Mouse (Mus musculus) limb, embryonic 12.5 days (tissue): Measurements from ENCODE around the gene Gm13277. TPM values are rescaled to one million over a fixed set of nuclear protein-coding genes. Genes with fewer than 3 reads are reported as not detected.
"Not testable (repeated sequence)": the region's sequence is repeated elsewhere in the genome, so short reads cannot be mapped to it uniquely, and the experiment has no call there.

Experiments used
- ATAC-seq: fragments of 200-750 bp; cut with Nextera tagmentation; 2 replicates; pipeline ENCODE4 v1.8.0; 2017; ENCODE audit warnings: low read depth, moderate TSS enrichment; ENCODE audit not compliant: insufficient number of reproducible peaks, insufficient read depth, low FRiP score, low TSS enrichment
- H3K27ac ChIP-seq: fragments of 300-500 bp; sonication (generic); 2 replicates; pipeline ENCODE4 v1.5.1; 2016; ENCODE audit warnings: mild to moderate bottlenecking, moderate library complexity
- H3K27me3 ChIP-seq: fragments of 300-500 bp; sonication (generic); 2 replicates; pipeline ENCODE4 v1.6.1; 2016; ENCODE audit warnings: mild to moderate bottlenecking, moderate library complexity
- H3K36me3 ChIP-seq: fragments of 300-500 bp; sonication (generic); 2 replicates; pipeline ENCODE4 v1.6.1; 2016; ENCODE audit warnings: mild to moderate bottlenecking, moderate library complexity
- H3K4me1 ChIP-seq: fragments of 300-500 bp; sonication (generic); replicated peaks from 2 replicates; pipeline ENCODE4 v1.6.1; 2016
- H3K4me2 ChIP-seq: fragments of 300-500 bp; sonication (generic); 2 replicates; pipeline ENCODE4 v1.6.1; 2016; ENCODE audit warnings: mild to moderate bottlenecking, moderate library complexity
- H3K4me3 ChIP-seq: fragments of 300-500 bp; sonication (generic); replicated peaks from 2 replicates; pipeline ENCODE4 v1.5.1; 2016; ENCODE audit warnings: mild to moderate bottlenecking
- H3K9ac ChIP-seq: fragments of 300-500 bp; sonication (generic); replicated peaks from 2 replicates; pipeline ENCODE4 v1.6.1; 2016; ENCODE audit warnings: mild to moderate bottlenecking, moderate library complexity
- H3K9me3 ChIP-seq: fragments of 300-500 bp; sonication (generic); 2 replicates; pipeline ENCODE4 v1.6.1; 2016; ENCODE audit warnings: mild to moderate bottlenecking, moderate library complexity
- WGBS: fragments of 180-500 bp; shearing (Covaris S2); methylation state at CpG from one replicate; pipeline ENCODE4 v1.1.7; 2016; 5-methylcytosine and 5-hydroxymethylcytosine counted together
- polyA plus RNA-seq: library from polyadenylated mRNA; unstranded; fragments of >200 nt; fragmentation: Nextera tagmentation; extraction: Ambion mirVana; gene quantifications from 2 replicates; pipeline ENCODE4 v1.2.1, GENCODE M21; 2016

The Gm13277 gene
- polyA plus RNA-seq, 1 experiment from 2014 or later = not detected

GRCm38 (mm10) chr4:88793936-88794675 lies 5.7 kb downstream of the Gm13277 start, which contains the start of gene Gm13275:
Gm13275 (plus strand) TSS chr4:88794487.
- H3K9ac ChIP-seq, H3K36me3 ChIP-seq, ATAC-seq, H3K9me3 ChIP-seq, H3K4me2 ChIP-seq, H3K27ac ChIP-seq, H3K4me3 ChIP-seq, H3K27me3 ChIP-seq, H3K4me1 ChIP-seq: not testable (repeated sequence)
- WGBS = 0% methylated on average over 18 of the region's 52 CpGs

GRCm38 (mm10) chr4:88797097-88797496 lies 8.7 kb downstream of the Gm13277 start, which contains the start of gene Gm13279:
Gm13279 (plus strand) TSS chr4:88797397.
- ATAC-seq, H3K27ac ChIP-seq, H3K4me3 ChIP-seq, H3K4me2 ChIP-seq, H3K9ac ChIP-seq, H3K27me3 ChIP-seq, H3K36me3 ChIP-seq, H3K4me1 ChIP-seq, H3K9me3 ChIP-seq: not testable (repeated sequence)
- WGBS = no CpG with 5 or more reads among the region's 28 CpGs

GRCm38 (mm10) chr4:88799365-88799764 lies 10.9 kb downstream of the Gm13277 start, which contains the start of gene Gm13285:
Gm13285 (plus strand) TSS chr4:88799665.
- not testable (repeated sequence) for H3K9me3 ChIP-seq, H3K36me3 ChIP-seq, ATAC-seq, H3K27ac ChIP-seq, H3K27me3 ChIP-seq, H3K4me2 ChIP-seq, H3K4me1 ChIP-seq, H3K4me3 ChIP-seq, H3K9ac ChIP-seq
- WGBS = 11% methylated on average over 5 of the region's 7 CpGs

GRCm38 (mm10) chr4:88802954-88803353 lies 14.5 kb downstream of the Gm13277 start, which contains the start of gene Gm13287:
Gm13287 (plus strand) TSS chr4:88803254.
- not testable (repeated sequence) for ATAC-seq, H3K4me1 ChIP-seq
- no CpG with 5 or more reads among the region's 29 CpGs for WGBS

GRCm38 (mm10) chr4:88805231-88805630 lies 16.8 kb downstream of the Gm13277 start, which contains the start of gene Gm13288:
Gm13288 (plus strand) TSS chr4:88805531.
- H3K4me1 ChIP-seq, H3K27ac ChIP-seq, H3K9me3 ChIP-seq, ATAC-seq, H3K9ac ChIP-seq, H3K36me3 ChIP-seq, H3K27me3 ChIP-seq: not testable (repeated sequence)
- peak within 1 kb of the TSS; percentile 36; the same call in 1 of the 2 replicates for H3K4me2 ChIP-seq
- H3K4me3 ChIP-seq = 0 out of 2 replicates have a peak within 1 kb of the TSS, but pooled peaks have one; percentile 26
- no CpG with 5 or more reads among the region's 8 CpGs for WGBS

More at GRCm38 (mm10) chr4:88802954-88803353, 14.5 kb downstream of the Gm13277 start, which contains the start of gene Gm13287:
- not testable (repeated sequence) for H3K9ac ChIP-seq, H3K27ac ChIP-seq, H3K27me3 ChIP-seq, H3K9me3 ChIP-seq, H3K4me3 ChIP-seq, H3K36me3 ChIP-seq
- peak within 1 kb of the TSS; percentile 19; the same call in 1 of the 2 replicates for H3K4me2 ChIP-seq

GRCm38 (mm10) chr4:88805761-88806160 lies 17.3 kb downstream of the Gm13277 start:
- WGBS = 0% methylated on average over 8 of the region's 34 CpGs

GRCm38 (mm10) chr4:88815928-88816327 lies 27.5 kb downstream of the Gm13277 start, which contains the start of gene Ifna7:
Ifna7 (plus strand) TSS chr4:88816228.
- Histone ChIP-seq H3K9ac (no peak within 1 kb of the TSS), H3K9me3 (no peaks in the 10 kb centered on the region), H3K36me3 (no peaks in the 10 kb centered on the region), H3K4me3 (no peak within 1 kb of the TSS), H3K4me1 (no peaks in the 10 kb centered on the region), H3K4me2 (no peak within 1 kb of the TSS), H3K27me3 (no peaks in the 10 kb centered on the region; the same call in 1 of the 2 replicates), H3K27ac (no peak within 1 kb of the TSS)
- 66% methylated on average over 3 of the region's 3 CpGs for WGBS
- ATAC-seq = no peak

More at GRCm38 (mm10) chr4:88805761-88806160, 17.3 kb downstream of the Gm13277 start:
- H3K9me3 ChIP-seq, H3K36me3 ChIP-seq, H3K27ac ChIP-seq, H3K4me1 ChIP-seq, ATAC-seq, H3K9ac ChIP-seq, H3K27me3 ChIP-seq: not testable (repeated sequence)
- 0 out of 2 replicates have a peak overlapping the region, but pooled peaks have one; percentile 26 for H3K4me3 ChIP-seq
- peak overlapping the region; percentile 36; the same call in 1 of the 2 replicates for H3K4me2 ChIP-seq

- no peak for ATAC-seq
- Histone ChIP-seq H3K27ac (no peak within 1 kb of the TSS), H3K9me3 (no peaks in the 10 kb centered on the region), H3K36me3 (no peaks in the 10 kb centered on the region), H3K4me3 (no peak within 1 kb of the TSS), H3K9ac (no peak within 1 kb of the TSS), H3K27me3 (no peaks in the 10 kb centered on the region; the same call in 1 of the 2 replicates), H3K4me1 (no peaks in the 10 kb centered on the region), H3K4me2 (no peak within 1 kb of the TSS)
- WGBS = 83% methylated on average over 1 of the region's 1 CpGs
Measured at GRCm38 (mm10) chr4:88819659-88820058, 31.2 kb downstream of the Gm13277 start, which contains the start of gene Ifna11. Ifna11 (plus strand) TSS chr4:88819959.

- Histone ChIP-seq H3K9ac (no peak overlapping the region), H3K4me1 (no peaks in the 10 kb centered on the region), H3K4me3 (no peak overlapping the region), H3K36me3 (no peaks in the 10 kb centered on the region), H3K4me2 (no peak overlapping the region), H3K27me3 (no peaks in the 10 kb centered on the region), H3K9me3 (no peaks in the 10 kb centered on the region), H3K27ac (no peak overlapping the region)
- WGBS = 26% methylated on average over 4 of the region's 4 CpGs
- no peak for ATAC-seq
Measured at GRCm38 (mm10) chr4:88822995-88823394, 34.6 kb downstream of the Gm13277 start.

GRCm38 (mm10) chr4:88827116-88827515 lies 38.7 kb downstream of the Gm13277 start, which contains the start of gene Ifna6:
Ifna6 (plus strand) TSS chr4:88827416.
- H3K27ac ChIP-seq, H3K27me3 ChIP-seq, H3K9me3 ChIP-seq, H3K4me1 ChIP-seq, H3K36me3 ChIP-seq, H3K4me2 ChIP-seq, H3K9ac ChIP-seq, ATAC-seq, H3K4me3 ChIP-seq: not testable (repeated sequence)

- Histone ChIP-seq H3K4me2 (no peak overlapping the region), H3K27me3 (no peaks in the 10 kb centered on the region), H3K4me1 (no peaks in the 10 kb centered on the region), H3K4me3 (no peak overlapping the region), H3K9ac (no peak overlapping the region), H3K36me3 (no peaks in the 10 kb centered on the region), H3K27ac (no peak overlapping the region), H3K9me3 (no peaks in the 10 kb centered on the region)
- no peak for ATAC-seq
- 34% methylated on average over 4 of the region's 4 CpGs for WGBS
Measured at GRCm38 (mm10) chr4:88830523-88830922, 42.1 kb downstream of the Gm13277 start.
